Mouse (Mus musculus) MEL (cell line): Measurements from ENCODE around the gene Sardh. TPM values are rescaled to one million over a fixed set of nuclear protein-coding genes. Genes with fewer than 3 reads are reported as not detected.

Source experiments
- DNase-seq: peaks from one replicate; pipeline ENCODE4 v3.0.0; 2011; ENCODE audit warnings: low read depth, low spot score
- H3K27ac ChIP-seq: 2 replicates; pipeline ENCODE4 v1.5.1; 2012; ENCODE audit warnings: low read depth, mild to moderate bottlenecking, control low read depth, low read length, moderate library complexity; ENCODE audit not compliant: control insufficient read depth
- H3K27me3 ChIP-seq, 2 experiments: fragments of 150-350 bp in 1 of 2; sonication (generic) in 1 of 2; 2 replicates each; pipeline ENCODE4 v1.6.1; 2012; ENCODE audit warnings: low read length in 2 of 2, mild to moderate bottlenecking in 2 of 2, improper control_type of control experiment in 1 of 2, moderate library complexity in 1 of 2; ENCODE audit not compliant: insufficient read depth in 2 of 2, control insufficient read depth in 1 of 2
- H3K36me3 ChIP-seq, 2 experiments: 2 replicates each; pipeline ENCODE4 v1.6.1; 2012 to 2014; ENCODE audit warnings: low read length in 2 of 2, improper control_type of control experiment in 1 of 2, inconsistent platforms in 1 of 2, mild to moderate bottlenecking in 1 of 2; ENCODE audit not compliant: insufficient read depth in 2 of 2, control insufficient read depth in 1 of 2
- H3K4me1 ChIP-seq, 2 experiments: fragments of 150-350 bp in 1 of 2; sonication (generic) in 1 of 2; 2 replicates each; pipeline ENCODE4 v1.6.1; 2012; ENCODE audit warnings: low read length in 2 of 2, improper control_type of control experiment in 1 of 2, mild to moderate bottlenecking in 1 of 2; ENCODE audit not compliant: insufficient read depth in 2 of 2, control insufficient read depth in 1 of 2
- H3K4me3 ChIP-seq, 2 experiments: fragments of 150-350 bp in 1 of 2; sonication (generic) in 1 of 2; 2 replicates each; pipeline ENCODE4 v1.5.1; 2012; ENCODE audit warnings: low read depth in 2 of 2, low read length in 2 of 2, mild to moderate bottlenecking in 2 of 2, moderate library complexity in 2 of 2, control low read depth in 1 of 2, improper control_type of control experiment in 1 of 2; ENCODE audit not compliant: control insufficient read depth in 1 of 2, insufficient read depth in 1 of 2
- H3K79me2 ChIP-seq: 2 replicates; pipeline ENCODE4 v1.6.1; 2012; ENCODE audit warnings: mild to moderate bottlenecking, low read length, moderate library complexity; ENCODE audit not compliant: control insufficient read depth, poor library complexity, insufficient read depth
- H3K9ac ChIP-seq: 2 replicates; pipeline ENCODE4 v1.6.1; 2012; ENCODE audit warnings: low read depth, mild to moderate bottlenecking, control low read depth, low read length, moderate library complexity; ENCODE audit not compliant: control insufficient read depth, poor library complexity, severe bottlenecking
- H3K9me3 ChIP-seq: fragments of 150-350 bp; sonication (generic); replicated peaks from 2 replicates; pipeline ENCODE4 v1.6.1; 2012; ENCODE audit warnings: mild to moderate bottlenecking, low read length, improper control_type of control experiment, moderate library complexity; ENCODE audit not compliant: insufficient read depth
- BHLHE40 ChIP-seq: IDR thresholded peaks from 2 replicates; pipeline ENCODE4 v1.6.1; 2012; ENCODE audit warnings: low read depth, mild to moderate bottlenecking, inconsistent platforms, low read length, improper control_type of control experiment, borderline replicate concordance
- CHD1 ChIP-seq: IDR thresholded peaks from 2 replicates; pipeline ENCODE4 v1.6.1; 2012; ENCODE audit warnings: low read depth, mild to moderate bottlenecking, inconsistent platforms, low read length, improper control_type of control experiment
- ELF1 ChIP-seq: IDR thresholded peaks from 2 replicates; pipeline ENCODE4 v1.6.1; 2014; ENCODE audit warnings: low read depth, mild to moderate bottlenecking, inconsistent platforms, low read length, improper control_type of control experiment, moderate library complexity
- EP300 ChIP-seq, 2 experiments: IDR thresholded peaks; 2 replicates each; pipeline ENCODE4 v1.6.1; 2011; ENCODE audit warnings: improper control_type of control experiment in 2 of 2, low read length in 2 of 2, low read depth in 1 of 2, mild to moderate bottlenecking in 1 of 2
- ETS1 ChIP-seq: IDR thresholded peaks from 2 replicates; pipeline ENCODE4 v1.6.1; 2012; ENCODE audit warnings: low read depth, mild to moderate bottlenecking, inconsistent platforms, low read length, improper control_type of control experiment, moderate library complexity
- KAT2A ChIP-seq: conservative IDR thresholded peaks from 2 replicates; pipeline ENCODE4 v1.6.1; 2012; ENCODE audit warnings: low read depth, low read length, improper control_type of control experiment, inconsistent platforms
- MAX ChIP-seq: IDR thresholded peaks from 2 replicates; pipeline ENCODE4 v1.6.1; 2011; ENCODE audit warnings: low read length, improper control_type of control experiment
- MYC ChIP-seq: IDR thresholded peaks from 2 replicates; pipeline ENCODE4 v1.6.1; 2011; ENCODE audit warnings: low read depth, mild to moderate bottlenecking, low read length, improper control_type of control experiment, moderate library complexity
- POLR2A ChIP-seq, 2 experiments: IDR thresholded peaks; 2 replicates each; pipeline ENCODE4 v1.6.1; 2011 to 2012; ENCODE audit warnings: low read length in 2 of 2, mild to moderate bottlenecking in 2 of 2, control low read depth in 1 of 2, improper control_type of control experiment in 1 of 2, low read depth in 1 of 2, moderate library complexity in 1 of 2; ENCODE audit not compliant: control insufficient read depth in 1 of 2, insufficient read depth in 1 of 2, poor library complexity in 1 of 2
- POLR2AphosphoS5 ChIP-seq: IDR thresholded peaks from 2 replicates; pipeline ENCODE4 v1.6.1; 2012; ENCODE audit warnings: low read depth, borderline replicate concordance, mild to moderate bottlenecking, inconsistent platforms, low read length, moderate library complexity, mixed read lengths
- RAD21 ChIP-seq: IDR thresholded peaks from 2 replicates; pipeline ENCODE4 v1.6.1; 2011; ENCODE audit warnings: mild to moderate bottlenecking, low read depth, low read length, improper control_type of control experiment
- RCOR1 ChIP-seq: IDR thresholded peaks from 2 replicates; pipeline ENCODE4 v1.6.1; 2012; ENCODE audit warnings: low read depth, mild to moderate bottlenecking, inconsistent platforms, low read length, improper control_type of control experiment
- TAL1 ChIP-seq: IDR thresholded peaks from 2 replicates; pipeline ENCODE4 v1.6.1; 2012; ENCODE audit warnings: mild to moderate bottlenecking, inconsistent platforms, low read length, moderate library complexity, mixed read lengths
- TBP ChIP-seq: IDR thresholded peaks from 2 replicates; pipeline ENCODE4 v1.8.0; 2011; ENCODE audit warnings: low read depth, low read length, improper control_type of control experiment
- USF1 ChIP-seq: IDR thresholded peaks from 2 replicates; pipeline ENCODE4 v1.6.1; 2014; ENCODE audit warnings: low read depth, mild to moderate bottlenecking, inconsistent platforms, low read length, improper control_type of control experiment, moderate library complexity
- ZC3H11A ChIP-seq: IDR thresholded peaks from 2 replicates; pipeline ENCODE4 v1.6.1; 2012; ENCODE audit warnings: low read depth, mild to moderate bottlenecking, inconsistent platforms, low read length, improper control_type of control experiment
- ZMIZ1 ChIP-seq: IDR thresholded peaks from 2 replicates; pipeline ENCODE4 v1.6.1; 2012; ENCODE audit warnings: low read depth, mild to moderate bottlenecking, inconsistent platforms, low read length, improper control_type of control experiment, moderate library complexity
- polyA plus RNA-seq, 2 experiments: library from polyadenylated mRNA; stranded (reverse) in 1 of 2; unstranded in 1 of 2; fragments of >175 nt in 1 of 2; fragments of >200 nt in 1 of 2; gene quantifications; 2 replicates each; pipeline versions ENCODE4 v1.2.1 to v1.2.4; 2012; ENCODE audit warnings: low replicate concordance in 2 of 2, low read depth in 1 of 2; ENCODE audit not compliant: insufficient read length in 2 of 2, insufficient read depth in 1 of 2, missing spikeins in 1 of 2
- total RNA-seq: library from RNA; depleted of rRNA; stranded (reverse); fragments of 300-350 nt; gene quantifications from 2 replicates; pipeline ENCODE4 v1.2.3, GENCODE M21; 2012

Sardh gene
- total and polyA plus RNA-seq, 3 experiments: 0.19 to 0.23 TPM; not detected in 1

DNA sequence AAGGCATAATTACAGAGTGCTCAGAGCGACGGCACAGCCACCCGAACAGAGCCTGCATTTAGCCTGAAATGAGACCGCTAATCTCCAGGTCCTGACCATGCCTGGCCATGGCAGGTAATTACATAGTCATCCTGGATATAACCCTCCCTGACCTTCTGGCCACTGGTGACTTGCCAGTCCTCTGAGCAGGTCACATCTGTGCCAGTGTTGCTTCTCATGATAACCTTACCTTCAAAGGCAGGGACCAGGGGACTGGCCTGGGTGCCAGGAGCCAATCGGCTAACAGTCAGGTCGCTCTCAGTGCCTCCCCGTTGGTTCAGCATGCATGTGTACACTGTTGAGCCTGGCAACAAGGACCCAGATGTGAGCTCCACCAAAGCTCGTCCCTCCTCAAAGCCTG, 29.6 kb downstream of the Sardh start:
- H3K9me3 ChIP-seq: no peaks in the 10 kb centered on the region
- H3K4me1 ChIP-seq: no peaks in the 10 kb centered on the region
- no peak for DNase-seq
- peaks cover 0 to 2% of the 10 kb centered on the region in 2 experiments; a peak in 3 of 4 replicates for H3K27me3 ChIP-seq
- H3K27ac ChIP-seq: no peak overlapping the region
- no peaks in the 10 kb centered on the region for H3K36me3 ChIP-seq
- TF ChIP-seq RAD21 (no peak), EP300 (IDR thresholded peaks at IDR 0.05; ENCODE audit: low read depth in 1 of 2, low read length in 2 of 2) (no peak), POLR2AphosphoS5 (no peak), POLR2A (IDR thresholded peaks at IDR 0.05; ENCODE audit: control insufficient read depth in 1 of 2, insufficient read depth in 1 of 2, low read depth in 1 of 2, low read length in 2 of 2, poor library complexity in 1 of 2) (no peak), ELF1 (no peak), ZMIZ1 (no peak), MAX (no peak), ETS1 (no peak), MYC (no peak), CHD1 (no peak), TAL1 (no peak), TBP (no peak), ZC3H11A (no peak)
- H3K79me2 ChIP-seq: no peaks in the 10 kb centered on the region
- no peak overlapping the region for H3K4me3 ChIP-seq
- no peak overlapping the region for H3K9ac ChIP-seq

DNA sequence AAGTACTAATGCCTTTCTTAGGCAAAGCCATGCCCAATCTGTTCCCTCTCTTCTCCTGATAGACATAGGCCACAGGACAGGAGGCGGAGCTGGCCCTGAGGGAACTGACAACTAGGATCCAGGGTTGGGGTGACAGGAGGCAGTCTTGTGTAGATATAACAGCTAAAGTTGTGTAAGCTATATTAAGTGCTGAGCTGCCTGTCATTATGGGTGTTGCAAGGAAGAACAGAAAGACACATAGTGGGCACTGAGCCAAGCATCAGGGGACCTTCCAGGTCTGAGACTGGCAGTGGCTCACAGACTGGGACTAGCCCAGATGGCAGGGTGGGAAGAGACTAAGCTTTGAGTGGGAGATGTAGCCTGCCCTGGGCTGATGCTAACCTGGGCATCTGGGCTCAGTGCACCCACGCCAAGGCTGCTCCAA, 30.0 kb downstream of the Sardh start:
- Histone ChIP-seq H3K27ac (no peak overlapping the region), H3K4me1 (no peaks in the 10 kb centered on the region), H3K79me2 (no peaks in the 10 kb centered on the region), H3K36me3 (no peaks in the 10 kb centered on the region), H3K9me3 (no peaks in the 10 kb centered on the region), H3K4me3 (no peak overlapping the region), H3K9ac (no peak overlapping the region), H3K27me3 (peaks cover 0 to 2% of the 10 kb centered on the region in 2 experiments; a peak in 3 of 4 replicates)
- no peak for DNase-seq
- TF ChIP-seq USF1 (no peak), POLR2A (IDR thresholded peaks at IDR 0.05; ENCODE audit: control insufficient read depth in 1 of 2, insufficient read depth in 1 of 2, low read depth in 1 of 2, low read length in 2 of 2, poor library complexity in 1 of 2) (no peak), RAD21 (no peak), ZC3H11A (no peak), KAT2A (no peak), RCOR1 (no peak), BHLHE40 (no peak)
